Mouse (Mus musculus) thymus, adult 2 months (tissue): ENCODE results near the gene Bag5.

Experiments
- CTCF ChIP-seq: fragments of 200-500 bp; IDR thresholded peaks from 2 replicates; pipeline ENCODE4 v1.5.1; 2012; ENCODE audit warnings: mild to moderate bottlenecking, control low read depth, low read length, moderate library complexity, borderline replicate concordance; ENCODE audit not compliant: control insufficient read depth, poor library complexity, insufficient read depth; ENCODE audit errors: extremely low read depth
- POLR2A ChIP-seq: fragments of 200-500 bp; IDR thresholded peaks from 2 replicates; pipeline ENCODE4 v1.6.1; 2012; ENCODE audit warnings: mild to moderate bottlenecking, low read length, control low read depth, moderate library complexity; ENCODE audit not compliant: control insufficient read depth, poor library complexity, insufficient read depth; ENCODE audit errors: extremely low read depth

GRCm38 (mm10) chr12:111760306-111760908 is 47.4 kb upstream of the Bag5 start:
- TF ChIP-seq POLR2A (no peak), CTCF (no peak)
